Mouse (Mus musculus) lung, adult 2 months (tissue): ENCODE data around the gene Mrgpra2a. TPM values are rescaled to one million over a fixed set of nuclear protein-coding genes. Genes with fewer than 3 reads are reported as not detected.

Experiments
- DNase-seq: peaks from one replicate; pipeline ENCODE4 v3.0.0; 2022
- H3K4me1 ChIP-seq: fragments of 200-500 bp; 2 replicates; pipeline ENCODE4 v1.6.1; 2011; ENCODE audit warnings: low read length; ENCODE audit not compliant: control insufficient read depth, insufficient read depth
- H3K4me3 ChIP-seq: fragments of 200-500 bp; replicated peaks from 2 replicates; pipeline ENCODE3; 2011; ENCODE audit warnings: low read depth, mild to moderate bottlenecking, control low read depth, low read length; ENCODE audit errors: extremely low read depth
- CTCF ChIP-seq: fragments of 200-500 bp; IDR thresholded peaks from 2 replicates; pipeline ENCODE4 v1.5.1; 2011; ENCODE audit warnings: mild to moderate bottlenecking, low read length, control low read depth; ENCODE audit not compliant: insufficient read depth
- POLR2A ChIP-seq: fragments of 200-500 bp; IDR thresholded peaks from 2 replicates; pipeline ENCODE4 v1.6.1; 2011; ENCODE audit warnings: low read depth, mild to moderate bottlenecking, control low read depth, low read length, borderline replicate concordance; ENCODE audit errors: extremely low read depth
- polyA plus RNA-seq: library from polyadenylated mRNA; depleted of rRNA; stranded (reverse); fragments of >200 nt; gene quantifications from 2 replicates; pipeline ENCODE4 v1.2.3, GENCODE M21; 2012; rRNA removed

Mrgpra2a gene
- polyA plus RNA-seq, 1 experiment = not detected

DNA sequence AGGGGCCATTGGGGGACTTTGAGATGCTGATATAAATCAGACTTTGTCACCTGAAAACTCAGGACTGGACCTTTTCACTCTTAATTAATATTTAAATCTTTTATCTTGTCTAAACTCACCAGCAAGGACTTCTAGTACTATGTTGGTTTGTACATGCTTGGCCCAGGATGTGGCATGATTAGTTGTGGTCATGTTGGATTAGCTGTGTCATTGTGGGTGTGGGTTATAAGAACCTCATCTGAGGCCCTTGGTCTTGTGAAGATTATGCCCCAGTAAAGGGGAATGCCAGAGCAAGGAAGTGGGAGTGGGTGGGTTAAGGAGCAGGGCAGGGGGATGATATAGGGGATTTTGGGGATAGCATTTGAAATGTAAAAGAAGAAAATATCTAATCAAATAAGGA is 50.8 kb downstream of the Mrgpra2a start:
- Histone ChIP-seq H3K4me3 (no peak overlapping the region), H3K4me1 (no peaks in the 10 kb centered on the region)
- TF ChIP-seq POLR2A (no peak), CTCF (no peak)
- DNase-seq = no peak

Other genes with a start within 250 kb of the Mrgpra2a start
- not detected in 2 replicates for gene Mrgpra6, start 247.2 kb downstream of the Mrgpra2a start, polyA plus RNA-seq
- gene Mrgpra9, start 199.3 kb downstream of the Mrgpra2a start, polyA plus RNA-seq = not detected in 2 replicates
- gene Mrgpra1, start 97.9 kb downstream of the Mrgpra2a start, polyA plus RNA-seq = not detected in 2 replicates
- 0.91 TPM in 1 of 2 replicates, not detected in the other for gene Mrgpra2b, start 76.7 kb upstream of the Mrgpra2a start, polyA plus RNA-seq
- gene Mrgpra3, start 149.2 kb upstream of the Mrgpra2a start, polyA plus RNA-seq = not detected in 2 replicates